Mouse (Mus musculus): ENCODE results near the gene Sp6. TPM values are rescaled to one million over a fixed set of nuclear protein-coding genes. Genes with fewer than 3 reads are reported as not detected.

The Sp6 gene
- total RNA-seq, 1 experiment, result 5.0 TPM

DNA sequence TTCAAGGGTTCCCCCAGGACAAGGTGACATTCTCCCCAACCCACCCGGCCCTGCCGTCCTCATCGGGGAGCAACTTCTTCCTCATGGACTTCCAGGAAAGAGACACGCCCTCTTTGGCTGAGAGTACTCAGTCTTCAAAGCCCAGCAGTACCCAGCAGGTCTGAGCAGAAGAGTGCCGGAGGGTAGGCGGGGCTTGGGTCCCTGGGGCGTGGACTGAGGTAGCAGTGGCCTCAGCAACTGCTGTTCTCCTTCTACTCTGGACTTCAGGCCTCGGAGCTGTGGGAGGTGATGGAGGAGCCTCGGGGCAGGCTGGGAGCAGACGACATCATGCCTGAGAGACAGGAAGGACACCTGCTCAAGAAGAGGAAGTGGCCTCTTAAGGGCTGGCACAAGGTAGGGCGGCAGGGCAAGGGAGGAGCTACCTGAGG lies 39.0 kb downstream of the Sp6 start:
- H3K9me3 ChIP-seq (ENCODE audit: control insufficient read depth, insufficient read depth, low read depth, low read length), result no peaks in the 10 kb centered on the region
- 0 out of 2 replicates have a peak overlapping the region, but pooled peaks have one; percentile 8 for H3K9ac ChIP-seq (ENCODE audit: insufficient read depth, low read depth, low read length, poor library complexity, severe bottlenecking)
- peak overlapping the region; percentile 9 to 24; a peak in 2 of 4 replicates for H3K4me3 ChIP-seq (ENCODE audit: insufficient read depth in 1 of 2, low read depth in 1 of 2, low read length in 2 of 2, poor library complexity in 1 of 2, severe bottlenecking in 1 of 2)
- peaks cover 3 to 13% of the 10 kb centered on the region in 2 experiments; a peak in 3 of 4 replicates for H3K4me1 ChIP-seq (ENCODE audit: control insufficient read depth in 2 of 2, insufficient read depth in 2 of 2, low read length in 2 of 2, poor library complexity in 1 of 2)
- TF ChIP-seq CHD2 (IDR thresholded peaks at IDR 0.05; ENCODE audit: low read depth, low read length) (no peak), HCFC1 (IDR thresholded peaks at IDR 0.05; ENCODE audit: borderline replicate concordance, insufficient read depth, low read length) (no peak), ZNF384 (IDR thresholded peaks at IDR 0.05; ENCODE audit: low read depth, low read length) (no peak), ZC3H11A (IDR thresholded peaks at IDR 0.05; ENCODE audit: borderline replicate concordance, low read depth, low read length) (no peak), MAFK (IDR thresholded peaks at IDR 0.05; ENCODE audit: insufficient read depth, low read depth, low read length) (no peak)
- H3K36me3 ChIP-seq (ENCODE audit: control insufficient read depth, insufficient read depth, low read length, poor library complexity, severe bottlenecking), result peaks cover 18% of the 10 kb centered on the region; the same call in 1 of the 2 replicates
- H3K27ac ChIP-seq (ENCODE audit: insufficient read depth, low read depth, low read length, poor library complexity, severe bottlenecking), result no peak overlapping the region
- peak; percentile 68 for DNase-seq (ENCODE audit: low read depth, low spot score)
- in situ Hi-C loops (cut with MboI; ENCODE audit: low sequenced_read_pairs in 2 of 2, unreplicated experiment in 2 of 2), result no loop called here

DNA sequence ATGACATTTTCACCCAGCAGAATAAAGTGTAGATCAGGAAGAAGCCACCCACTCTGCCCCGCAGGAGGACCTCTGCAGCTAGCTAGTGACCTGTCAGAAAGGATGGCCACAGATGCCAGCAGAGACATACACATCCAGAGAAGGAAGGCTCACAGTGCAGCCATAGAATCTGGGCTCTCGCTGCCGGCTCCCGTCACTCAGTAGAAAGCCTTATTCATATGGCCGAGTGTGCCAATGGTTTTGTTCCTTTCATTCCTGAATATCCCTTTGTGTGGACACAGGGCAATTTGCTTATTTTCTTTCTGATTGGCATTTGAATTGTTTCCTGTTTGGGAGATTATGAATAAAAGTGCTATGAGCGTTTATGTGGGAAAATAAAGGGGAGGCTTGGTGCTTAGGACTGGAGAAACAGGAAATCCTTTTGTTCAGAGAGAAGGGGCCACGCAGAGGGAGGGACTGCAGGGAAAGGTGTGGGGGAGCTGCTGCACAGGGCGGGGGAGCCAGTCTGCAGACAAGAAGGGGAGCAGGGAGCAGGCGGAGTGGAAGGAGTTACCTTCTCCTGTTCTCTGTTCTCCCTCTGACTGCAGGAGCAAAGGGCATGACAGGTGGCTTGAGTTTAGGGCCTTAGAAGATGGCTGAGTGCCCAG lies 50.2 kb downstream of the Sp6 start:
- no peaks in the 10 kb centered on the region for H3K9me3 ChIP-seq (ENCODE audit: control insufficient read depth, insufficient read depth, low read depth, low read length)
- H3K36me3 ChIP-seq (ENCODE audit: control insufficient read depth, insufficient read depth, low read length, poor library complexity, severe bottlenecking), result peaks cover 6% of the 10 kb centered on the region; the same call in 1 of the 2 replicates
- TF ChIP-seq ZC3H11A (IDR thresholded peaks at IDR 0.05; ENCODE audit: borderline replicate concordance, low read depth, low read length) (no peak), ZNF384 (IDR thresholded peaks at IDR 0.05; ENCODE audit: low read depth, low read length) (no peak), HCFC1 (IDR thresholded peaks at IDR 0.05; ENCODE audit: borderline replicate concordance, insufficient read depth, low read length) (no peak), CHD2 (IDR thresholded peaks at IDR 0.05; ENCODE audit: low read depth, low read length) (no peak), MAFK (IDR thresholded peaks at IDR 0.05; ENCODE audit: insufficient read depth, low read depth, low read length) (no peak)
- DNase-seq (ENCODE audit: low read depth, low spot score), result no peak
- no peak overlapping the region for H3K4me3 ChIP-seq (ENCODE audit: insufficient read depth in 1 of 2, low read depth in 1 of 2, low read length in 2 of 2, poor library complexity in 1 of 2, severe bottlenecking in 1 of 2)
- peaks cover 3 to 27% of the 10 kb centered on the region in 2 experiments; a peak in 1 of 4 replicates for H3K4me1 ChIP-seq (ENCODE audit: control insufficient read depth in 2 of 2, insufficient read depth in 2 of 2, low read length in 2 of 2, poor library complexity in 1 of 2)
- H3K9ac ChIP-seq (ENCODE audit: insufficient read depth, low read depth, low read length, poor library complexity, severe bottlenecking), result no peak overlapping the region
- in situ Hi-C loops (cut with MboI; ENCODE audit: low sequenced_read_pairs in 2 of 2, unreplicated experiment in 2 of 2), result no loop called here
- no peak overlapping the region for H3K27ac ChIP-seq (ENCODE audit: insufficient read depth, low read depth, low read length, poor library complexity, severe bottlenecking)

DNA sequence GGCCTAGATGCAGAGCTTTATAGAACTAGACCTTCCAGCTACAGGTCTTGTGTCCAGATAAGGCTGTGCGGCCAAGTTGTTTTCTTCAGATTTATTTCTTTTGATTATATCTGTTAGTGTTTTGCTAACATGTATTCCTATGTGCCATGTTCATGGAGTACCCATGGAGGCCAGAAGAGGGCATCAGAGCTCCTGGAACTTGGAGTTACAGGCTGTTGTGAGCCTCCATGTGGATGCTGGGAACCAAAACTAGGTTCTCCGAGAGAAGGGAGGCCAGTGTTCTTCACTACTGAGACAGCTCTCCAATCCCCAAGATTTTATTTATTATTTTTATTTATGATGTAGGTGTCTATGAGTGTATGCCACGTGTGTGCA lies 50.7 kb downstream of the Sp6 start:
- no peak for DNase-seq (ENCODE audit: low read depth, low spot score)
- Histone ChIP-seq H3K4me1 (ENCODE audit: control insufficient read depth in 2 of 2, insufficient read depth in 2 of 2, low read length in 2 of 2, poor library complexity in 1 of 2) (peaks cover 3 to 24% of the 10 kb centered on the region in 2 experiments; a peak in 1 of 4 replicates), H3K9ac (ENCODE audit: insufficient read depth, low read depth, low read length, poor library complexity, severe bottlenecking) (no peak overlapping the region), H3K27ac (ENCODE audit: insufficient read depth, low read depth, low read length, poor library complexity, severe bottlenecking) (no peak overlapping the region), H3K4me3 (ENCODE audit: insufficient read depth in 1 of 2, low read depth in 1 of 2, low read length in 2 of 2, poor library complexity in 1 of 2, severe bottlenecking in 1 of 2) (no peak overlapping the region), H3K9me3 (ENCODE audit: control insufficient read depth, insufficient read depth, low read depth, low read length) (no peaks in the 10 kb centered on the region), H3K36me3 (ENCODE audit: control insufficient read depth, insufficient read depth, low read length, poor library complexity, severe bottlenecking) (peaks cover 8% of the 10 kb centered on the region; the same call in 1 of the 2 replicates)
- no peak for TF ChIP-seq HCFC1 (IDR thresholded peaks at IDR 0.05; ENCODE audit: borderline replicate concordance, insufficient read depth, low read length)
- no peak for TF ChIP-seq ZC3H11A (IDR thresholded peaks at IDR 0.05; ENCODE audit: borderline replicate concordance, low read depth, low read length)
- TF ChIP-seq CHD2 (IDR thresholded peaks at IDR 0.05; ENCODE audit: low read depth, low read length), result no peak
- no peak for TF ChIP-seq ZNF384 (IDR thresholded peaks at IDR 0.05; ENCODE audit: low read depth, low read length)
- in situ Hi-C loops (cut with MboI; ENCODE audit: low sequenced_read_pairs in 2 of 2, unreplicated experiment in 2 of 2), result no loop called here

DNA sequence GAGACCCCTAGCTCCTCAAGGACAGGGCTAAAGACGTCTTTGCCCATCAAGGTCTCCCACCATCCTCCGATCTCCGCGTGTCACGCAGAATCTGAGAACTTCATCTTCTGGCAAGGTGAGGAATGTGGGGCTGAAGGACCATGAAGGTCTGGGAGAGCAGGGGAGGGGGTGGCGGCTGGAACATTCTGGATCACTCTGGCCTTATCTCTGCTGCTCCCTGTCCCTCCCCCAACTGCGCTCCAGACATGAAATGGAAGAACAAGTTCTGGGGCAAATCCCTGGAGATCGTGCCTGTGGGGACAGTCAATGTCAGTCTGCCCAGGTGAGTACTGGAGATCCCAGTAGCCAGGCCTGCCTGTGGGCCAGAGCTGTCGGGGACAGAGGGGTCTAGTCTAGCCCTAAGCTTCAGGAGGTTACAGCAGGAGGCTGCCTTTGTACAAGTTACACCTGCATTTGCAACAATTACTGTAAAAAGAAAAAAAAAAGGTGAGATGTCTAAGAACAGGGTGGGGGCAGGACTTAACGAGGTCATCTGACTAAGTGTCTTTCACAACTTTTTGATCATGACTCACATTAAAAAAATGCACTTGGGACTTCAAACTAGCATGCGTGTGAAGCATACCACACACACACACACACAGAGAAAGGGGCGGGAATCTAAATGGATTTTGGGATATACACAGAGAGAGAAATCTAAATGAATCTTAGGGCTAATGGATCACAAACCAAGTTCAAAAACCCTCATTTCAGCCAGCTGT lies 52.5 kb downstream of the Sp6 start:
- H3K36me3 ChIP-seq (ENCODE audit: control insufficient read depth, insufficient read depth, low read length, poor library complexity, severe bottlenecking), result peaks cover 8% of the 10 kb centered on the region; the same call in 1 of the 2 replicates
- TF ChIP-seq ZC3H11A (IDR thresholded peaks at IDR 0.05; ENCODE audit: borderline replicate concordance, low read depth, low read length) (no peak), ZNF384 (IDR thresholded peaks at IDR 0.05; ENCODE audit: low read depth, low read length) (no peak), HCFC1 (IDR thresholded peaks at IDR 0.05; ENCODE audit: borderline replicate concordance, insufficient read depth, low read length) (no peak), MAFK (IDR thresholded peaks at IDR 0.05; ENCODE audit: insufficient read depth, low read depth, low read length) (no peak), CHD2 (IDR thresholded peaks at IDR 0.05; ENCODE audit: low read depth, low read length) (no peak)
- no peaks in the 10 kb centered on the region for H3K9me3 ChIP-seq (ENCODE audit: control insufficient read depth, insufficient read depth, low read depth, low read length)
- no peak overlapping the region for H3K27ac ChIP-seq (ENCODE audit: insufficient read depth, low read depth, low read length, poor library complexity, severe bottlenecking)
- DNase-seq (ENCODE audit: low read depth, low spot score), result no peak
- H3K4me3 ChIP-seq (ENCODE audit: insufficient read depth in 1 of 2, low read depth in 1 of 2, low read length in 2 of 2, poor library complexity in 1 of 2, severe bottlenecking in 1 of 2), result no peak overlapping the region
- no peak overlapping the region for H3K9ac ChIP-seq (ENCODE audit: insufficient read depth, low read depth, low read length, poor library complexity, severe bottlenecking)
- peaks cover 0 to 17% of the 10 kb centered on the region in 2 experiments; a peak in 1 of 4 replicates for H3K4me1 ChIP-seq (ENCODE audit: control insufficient read depth in 2 of 2, insufficient read depth in 2 of 2, low read length in 2 of 2, poor library complexity in 1 of 2)
- in situ Hi-C loops (cut with MboI; ENCODE audit: low sequenced_read_pairs in 2 of 2, unreplicated experiment in 2 of 2), result no loop called here
